Mouse (Mus musculus) forebrain, embryonic 10.5 days (tissue): Measurements from ENCODE around the gene Tctex1d2. TPM values are rescaled to one million over a fixed set of nuclear protein-coding genes. Genes with fewer than 3 reads are reported as not detected.

Experiments
- DNase-seq: peaks from one replicate; pipeline ENCODE4 v3.0.0-alpha.2; 2017; ENCODE audit warnings: low spot score; ENCODE audit errors: extremely low spot score
- H3K27ac ChIP-seq: fragments of 300-500 bp; sonication (generic); 2 replicates; pipeline ENCODE4 v1.5.1; 2016; ENCODE audit warnings: mild to moderate bottlenecking
- H3K27me3 ChIP-seq: fragments of 300-500 bp; sonication (generic); 2 replicates; pipeline ENCODE4 v1.6.1; 2016; ENCODE audit warnings: mild to moderate bottlenecking; ENCODE audit not compliant: poor library complexity, severe bottlenecking
- H3K36me3 ChIP-seq: fragments of 300-500 bp; sonication (generic); replicated peaks from 2 replicates; pipeline ENCODE4 v1.6.1; 2016; ENCODE audit warnings: mild to moderate bottlenecking, moderate library complexity
- H3K4me1 ChIP-seq: fragments of 300-500 bp; sonication (generic); 2 replicates; pipeline ENCODE4 v1.6.1; 2016
- H3K4me3 ChIP-seq: fragments of 300-500 bp; sonication (generic); 2 replicates; pipeline ENCODE4 v1.5.1; 2016; ENCODE audit warnings: mild to moderate bottlenecking, moderate library complexity
- H3K9me3 ChIP-seq: fragments of 300-500 bp; sonication (generic); 2 replicates; pipeline ENCODE4 v1.6.1; 2016; ENCODE audit warnings: mild to moderate bottlenecking, moderate library complexity
- WGBS: fragments of 180-500 bp; shearing (Covaris S2); methylation state at CpG from one replicate; pipeline ENCODE4 v1.1.7; 2016; 5-methylcytosine and 5-hydroxymethylcytosine counted together
- polyA plus RNA-seq: library from polyadenylated mRNA; unstranded; fragments of >200 nt; fragmentation: Nextera tagmentation; extraction: Ambion mirVana; gene quantifications from 2 replicates; pipeline ENCODE4 v1.2.1, GENCODE M21; 2016

The Tctex1d2 gene
- polyA plus RNA-seq, 1 experiment from 2014 or later, result 39.2 TPM

DNA sequence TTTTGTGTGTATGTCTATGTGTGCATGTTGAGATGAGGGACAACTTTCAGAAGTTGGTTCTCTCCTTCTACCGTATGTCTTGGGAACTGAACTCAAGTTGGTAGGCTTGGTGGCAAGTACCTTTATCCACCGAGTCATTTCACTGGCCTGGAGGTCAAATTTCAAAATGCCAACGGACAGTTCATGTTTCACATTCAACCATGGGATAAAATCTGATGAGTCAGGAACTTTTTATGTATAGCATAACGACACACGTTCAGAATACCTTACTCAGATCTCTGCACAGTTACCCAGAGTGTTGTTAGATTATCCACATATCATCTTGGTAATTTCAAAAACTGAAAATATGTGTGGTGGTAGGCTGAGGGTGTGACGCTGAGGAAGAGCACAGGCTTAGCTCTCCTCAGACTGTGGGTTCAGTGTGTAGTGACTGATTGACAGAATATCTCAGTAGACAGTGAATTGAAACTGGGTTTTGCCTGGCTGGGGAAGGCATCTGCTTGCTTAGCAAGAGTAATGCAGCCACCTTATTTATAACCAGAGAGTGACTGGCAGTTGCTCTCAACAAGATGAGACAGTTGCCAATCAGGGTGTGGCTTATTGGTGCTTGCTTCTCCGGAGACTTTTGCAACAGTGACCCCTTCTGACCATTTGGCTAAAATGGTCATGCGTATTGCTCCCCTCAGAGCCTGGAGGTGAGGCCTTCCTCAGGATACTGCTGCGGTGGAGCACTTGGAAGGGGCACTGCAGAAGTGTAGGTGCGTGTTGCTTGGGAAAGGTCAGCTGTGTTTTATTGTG is 38.3 kb downstream of the Tctex1d2 start:
- WGBS, result 72% methylated on average over 10 of the region's 10 CpGs
- Histone ChIP-seq H3K27ac (no peak overlapping the region), H3K4me3 (no peak overlapping the region), H3K27me3 (no peaks in the 10 kb centered on the region), H3K9me3 (no peaks in the 10 kb centered on the region), H3K36me3 (peaks cover 32% of the 10 kb centered on the region), H3K4me1 (no peaks in the 10 kb centered on the region; the same call in 1 of the 2 replicates)
- DNase-seq, result peak; percentile 34

GRCm38 (mm10) chr16:32460518-32460917 is 41.0 kb downstream of the Tctex1d2 start:
- 56% methylated on average over 4 of the region's 4 CpGs for WGBS
- Histone ChIP-seq H3K27me3 (no peaks in the 10 kb centered on the region), H3K36me3 (peaks cover 43% of the 10 kb centered on the region), H3K27ac (no peak overlapping the region), H3K4me1 (no peaks in the 10 kb centered on the region), H3K4me3 (no peak overlapping the region), H3K9me3 (no peaks in the 10 kb centered on the region)
- no peak for DNase-seq

- 95% methylated on average over 5 of the region's 5 CpGs for WGBS
- Histone ChIP-seq H3K4me3 (no peak overlapping the region), H3K36me3 (peaks cover 40% of the 10 kb centered on the region), H3K4me1 (no peaks in the 10 kb centered on the region), H3K27me3 (no peaks in the 10 kb centered on the region), H3K9me3 (no peaks in the 10 kb centered on the region), H3K27ac (no peak overlapping the region)
- DNase-seq, result no peak
Observed at GRCm38 (mm10) chr16:32461713-32462112, 42.2 kb downstream of the Tctex1d2 start.

DNA sequence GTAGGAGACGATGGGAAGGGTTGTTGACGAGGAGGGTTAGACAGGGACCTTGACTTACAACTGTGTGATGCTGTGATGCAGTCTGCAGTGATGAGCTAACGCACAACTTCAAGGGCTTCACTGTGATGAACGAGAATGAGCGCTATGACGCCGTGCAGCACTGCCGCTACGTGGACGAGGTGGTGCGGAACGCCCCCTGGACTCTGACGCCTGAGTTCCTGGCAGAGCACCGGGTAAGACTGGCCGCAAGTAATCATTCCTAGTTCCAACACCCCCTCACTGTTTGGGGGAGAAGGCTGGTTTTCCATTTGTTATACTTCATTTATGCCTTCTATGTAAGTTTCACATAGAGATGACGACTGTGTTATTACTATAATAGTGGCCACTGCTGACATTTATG is 43.4 kb downstream of the Tctex1d2 start:
- H3K36me3 ChIP-seq, result peaks cover 50% of the 10 kb centered on the region
- H3K27ac ChIP-seq, result no peak overlapping the region
- H3K27me3 ChIP-seq, result no peaks in the 10 kb centered on the region
- no peaks in the 10 kb centered on the region for H3K4me1 ChIP-seq
- no peaks in the 10 kb centered on the region for H3K9me3 ChIP-seq
- no peak overlapping the region for H3K4me3 ChIP-seq
- no peak for DNase-seq
- WGBS, result 98% methylated on average over 16 of the region's 16 CpGs

- no peak overlapping the region for H3K27ac ChIP-seq
- no peaks in the 10 kb centered on the region for H3K27me3 ChIP-seq
- no peaks in the 10 kb centered on the region for H3K9me3 ChIP-seq
- H3K4me3 ChIP-seq, result no peak overlapping the region
- H3K36me3 ChIP-seq, result peaks cover 55% of the 10 kb centered on the region
- H3K4me1 ChIP-seq, result no peaks in the 10 kb centered on the region
- WGBS, result 89% methylated on average over 2 of the region's 2 CpGs
- DNase-seq, result no peak
Observed at GRCm38 (mm10) chr16:32463426-32463825, 43.9 kb downstream of the Tctex1d2 start.

- WGBS, result 0% methylated on average over 1 of the region's 1 CpGs
- no peak overlapping the region for H3K27ac ChIP-seq
- no peaks in the 10 kb centered on the region for H3K27me3 ChIP-seq
- H3K9me3 ChIP-seq, result no peaks in the 10 kb centered on the region
- no peaks in the 10 kb centered on the region for H3K4me1 ChIP-seq
- no peak for DNase-seq
- no peak overlapping the region for H3K4me3 ChIP-seq
- peaks cover 61% of the 10 kb centered on the region for H3K36me3 ChIP-seq
Observed at GRCm38 (mm10) chr16:32464908-32465307, 45.4 kb downstream of the Tctex1d2 start.

DNA sequence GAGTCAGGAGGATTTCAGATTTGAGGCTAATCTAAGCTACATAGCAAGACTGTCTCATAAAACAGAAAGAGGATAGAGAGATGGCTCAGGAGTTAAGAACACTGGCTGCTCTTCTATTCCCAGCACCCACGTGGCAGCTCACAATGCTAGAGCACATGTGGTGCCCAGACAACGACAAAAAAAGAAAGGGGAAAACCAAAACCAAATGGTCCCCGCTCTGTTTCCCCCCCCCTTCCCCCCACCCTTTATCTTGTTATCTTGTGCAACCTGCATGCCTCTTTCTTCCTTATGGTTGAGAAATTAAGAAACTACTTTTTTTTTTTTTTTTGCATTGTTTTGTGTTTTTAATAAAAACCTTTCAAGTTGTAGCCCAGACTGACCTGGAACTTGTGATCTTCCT is 49.0 kb downstream of the Tctex1d2 start:
- peaks cover 9% of the 10 kb centered on the region for H3K4me1 ChIP-seq
- no peak overlapping the region for H3K4me3 ChIP-seq
- no peak for DNase-seq
- H3K36me3 ChIP-seq, result peaks cover 82% of the 10 kb centered on the region
- H3K9me3 ChIP-seq, result no peaks in the 10 kb centered on the region
- WGBS, result 82% methylated on average over 3 of the region's 3 CpGs
- no peak overlapping the region for H3K27ac ChIP-seq
- H3K27me3 ChIP-seq, result no peaks in the 10 kb centered on the region

- Histone ChIP-seq H3K9me3 (no peaks in the 10 kb centered on the region), H3K27ac (no peak overlapping the region), H3K4me3 (no peak overlapping the region), H3K27me3 (no peaks in the 10 kb centered on the region), H3K4me1 (peaks cover 9% of the 10 kb centered on the region), H3K36me3 (peaks cover 73% of the 10 kb centered on the region)
- 84% methylated on average over 5 of the region's 5 CpGs for WGBS
- no peak for DNase-seq
Observed at GRCm38 (mm10) chr16:32469404-32470105, 50.1 kb downstream of the Tctex1d2 start.

DNA sequence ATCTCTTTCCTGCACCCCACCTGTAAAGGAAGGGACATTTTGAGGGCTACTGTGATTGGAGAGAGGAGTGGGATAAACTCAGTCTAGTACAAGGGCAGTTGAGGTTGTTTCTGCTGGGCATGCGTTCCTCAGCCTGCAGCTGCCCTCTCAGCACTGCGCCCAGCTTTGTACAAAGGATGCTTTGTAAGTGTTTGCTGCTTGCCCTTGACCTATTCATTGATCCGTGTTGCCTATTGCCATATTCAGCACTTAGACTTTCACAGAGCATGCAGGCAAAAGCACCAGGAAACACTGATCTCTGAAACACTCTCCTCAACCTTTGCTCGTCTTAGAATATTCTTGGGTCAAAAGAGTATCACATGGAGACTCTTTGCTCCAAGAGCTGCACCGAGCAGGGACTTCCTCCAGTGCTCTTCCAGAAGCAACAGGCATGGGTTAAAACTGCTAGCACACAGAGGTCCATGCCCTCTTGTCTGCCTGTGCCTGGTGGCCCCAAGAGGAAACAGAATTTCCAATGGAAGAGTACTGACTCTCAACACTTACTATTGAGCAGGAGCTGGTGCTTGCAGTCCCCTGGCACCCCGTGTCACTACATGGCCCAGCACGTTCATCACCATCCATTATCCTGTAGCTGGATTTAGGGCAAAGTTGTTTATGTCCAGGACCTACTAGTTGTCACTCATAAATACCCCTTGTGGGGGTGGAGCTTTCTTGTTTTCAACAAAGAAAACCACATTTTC is 52.9 kb downstream of the Tctex1d2 start:
- no peak for DNase-seq
- H3K27me3 ChIP-seq, result no peaks in the 10 kb centered on the region
- no peaks in the 10 kb centered on the region for H3K9me3 ChIP-seq
- H3K36me3 ChIP-seq, result peaks cover 58% of the 10 kb centered on the region
- H3K4me1 ChIP-seq, result peaks cover 9% of the 10 kb centered on the region
- WGBS, result 80% methylated on average over 7 of the region's 7 CpGs
- no peak overlapping the region for H3K4me3 ChIP-seq
- no peak overlapping the region for H3K27ac ChIP-seq

DNA sequence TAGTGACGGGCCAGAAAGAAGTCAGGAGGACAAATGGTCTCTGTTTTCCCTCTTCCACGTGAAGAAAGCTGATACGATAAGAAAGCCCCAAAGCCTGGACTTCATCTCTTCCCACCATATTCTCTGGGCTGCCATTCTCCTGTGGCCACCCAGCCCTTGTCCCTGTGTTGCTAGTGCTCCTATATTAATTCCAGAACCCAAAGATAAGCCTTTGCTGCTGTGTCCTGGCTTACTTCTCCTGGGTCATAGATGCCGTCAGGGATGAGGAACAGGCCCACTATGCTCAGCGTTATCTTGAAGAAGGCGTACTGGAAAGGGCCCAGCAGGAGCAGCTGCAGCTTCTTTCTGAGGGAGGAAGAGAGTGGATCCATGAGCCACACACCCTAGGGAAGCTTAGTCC is 57.8 kb downstream of the Tctex1d2 start:
- H3K4me1 ChIP-seq, result peaks cover 4% of the 10 kb centered on the region; the same call in 1 of the 2 replicates
- no peaks in the 10 kb centered on the region for H3K9me3 ChIP-seq
- peaks cover 13% of the 10 kb centered on the region for H3K36me3 ChIP-seq
- H3K27ac ChIP-seq, result no peak overlapping the region
- H3K27me3 ChIP-seq, result no peaks in the 10 kb centered on the region
- WGBS, result 93% methylated on average over 6 of the region's 6 CpGs
- no peak overlapping the region for H3K4me3 ChIP-seq
- no peak for DNase-seq
